Mouse (Mus musculus) heart, postnatal 0 days (tissue): Measurements from ENCODE around the gene Klc2.

ENCODE experiments used
- CTCF ChIP-seq: IDR thresholded peaks from 2 replicates; pipeline ENCODE4 v1.5.1; 2016; ENCODE audit warnings: antibody characterized with exemption, control low read depth, low read depth
- EP300 ChIP-seq: IDR thresholded peaks from 2 replicates; pipeline ENCODE4 v1.6.1; 2016; ENCODE audit warnings: antibody characterized with exemption, low read depth

DNA sequence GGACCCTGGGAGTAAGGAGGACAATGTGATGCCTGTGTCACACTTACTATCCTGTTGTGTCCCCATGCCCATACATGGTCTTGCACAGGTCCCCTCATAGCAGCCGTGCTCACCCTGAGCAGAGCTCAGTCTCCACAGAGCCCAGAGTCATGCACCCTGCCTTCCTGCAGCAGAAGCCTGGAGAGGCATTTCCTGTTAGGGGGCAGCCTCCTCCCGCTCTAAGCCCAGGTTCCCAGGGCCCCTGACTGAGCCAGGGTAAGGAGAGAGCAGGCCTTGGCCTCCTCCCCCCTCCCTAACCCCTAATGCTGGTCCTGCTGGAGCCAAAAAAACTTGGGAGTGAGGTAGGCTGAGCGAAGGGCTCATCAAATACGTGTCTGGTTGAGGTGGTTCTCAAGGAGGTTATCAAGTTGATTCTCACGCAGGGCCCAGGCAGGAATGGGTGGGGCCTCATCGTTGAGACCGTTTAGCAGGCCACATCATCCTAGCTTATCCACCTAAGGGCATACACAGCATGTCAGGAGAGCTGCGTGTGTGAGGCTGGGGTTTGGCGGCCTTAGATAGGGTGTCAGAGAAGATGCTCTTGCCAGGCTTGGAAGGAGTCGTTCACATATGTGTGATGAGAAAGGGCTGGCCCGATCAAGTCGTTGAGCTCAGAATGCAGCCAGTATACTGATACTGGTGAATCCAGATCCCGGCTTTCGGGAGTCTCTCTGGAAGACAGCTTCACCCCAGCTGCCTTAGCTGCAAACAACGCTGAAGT is 51.1 kb downstream of the Klc2 start:
- no peak for TF ChIP-seq EP300
- no peak for TF ChIP-seq CTCF
